Mouse (Mus musculus) G1E (cell line): ENCODE results near the gene Sema5a.

Source experiments
- CTCF ChIP-seq: IDR thresholded peaks from 2 replicates; pipeline ENCODE4 v1.5.1; 2012; ENCODE audit warnings: low read depth, low read length, inconsistent platforms, mixed read lengths
- GATA1 ChIP-seq: IDR thresholded peaks from 2 replicates; pipeline ENCODE4 v1.6.1; 2012; ENCODE audit warnings: borderline replicate concordance, low read length, inconsistent platforms, mixed read lengths
- POLR2AphosphoS5 ChIP-seq: IDR thresholded peaks from 2 replicates; pipeline ENCODE4 v1.6.1; 2012; ENCODE audit warnings: low read depth, low read length, inconsistent platforms; ENCODE audit not compliant: insufficient replicate concordance
- TAL1 ChIP-seq: conservative IDR thresholded peaks from 2 replicates; pipeline ENCODE4 v1.6.1; 2012; ENCODE audit warnings: low read depth, low read length, inconsistent platforms, mixed read lengths

- TF ChIP-seq POLR2AphosphoS5 (no peak), CTCF (no peak), GATA1 (no peak), TAL1 (no peak)
Measured at GRCm38 (mm10) chr15:32338721-32339290, 94.2 kb downstream of the Sema5a start.
